Mouse (Mus musculus): ENCODE results near the gene Ripk4.

The Ripk4 gene

DNA sequence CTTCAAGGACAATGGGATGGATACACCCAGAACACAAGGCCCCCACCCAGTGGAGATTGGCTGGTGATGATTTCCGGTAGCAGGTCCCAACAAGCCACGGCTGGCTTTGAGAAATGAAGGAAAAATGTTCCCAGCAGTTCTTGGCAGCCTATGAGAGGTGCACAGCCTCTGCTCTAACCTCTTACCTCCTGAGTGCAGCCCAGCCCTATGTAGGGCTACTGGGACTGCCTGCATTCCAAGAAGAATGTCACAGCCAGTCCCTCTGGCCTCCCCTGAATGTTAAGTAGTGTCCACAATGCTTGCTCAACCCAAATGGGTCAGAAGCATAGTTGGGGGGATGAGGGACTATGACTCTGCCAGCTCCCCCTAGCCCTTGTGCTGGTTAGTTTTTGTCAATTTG is 27.0 kb downstream of the Ripk4 start:
- DNase-seq (ENCODE audit: low read depth in 2 of 2, low spot score in 2 of 2) = no peak

DNA sequence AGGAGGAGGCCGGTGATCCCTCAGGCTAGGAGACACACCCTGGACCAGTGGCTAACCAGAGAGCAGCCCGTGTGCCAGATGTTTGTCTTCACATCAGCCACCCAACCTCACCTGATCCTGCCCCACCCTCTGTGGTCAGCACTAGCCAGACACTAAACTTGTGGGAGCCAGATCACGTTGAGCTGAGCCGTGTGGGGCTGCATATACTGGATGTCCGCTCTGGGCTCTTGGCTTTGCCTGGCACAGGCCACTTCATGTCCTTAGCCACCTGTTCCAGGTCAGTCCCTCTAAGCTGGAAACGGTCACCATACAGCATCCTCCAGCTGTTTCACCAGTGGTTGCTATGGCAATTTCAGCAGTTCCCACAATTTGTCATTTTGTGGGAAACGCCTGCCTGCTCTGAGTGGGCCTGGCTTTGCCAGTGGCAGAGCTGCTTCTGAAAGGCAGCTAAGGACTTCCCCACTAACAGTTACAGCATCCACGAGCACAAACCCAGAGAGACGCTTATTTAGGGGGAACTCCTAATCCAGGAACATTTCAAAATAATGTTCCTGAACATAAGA is 28.7 kb downstream of the Ripk4 start:
- no peak for DNase-seq (ENCODE audit: low read depth in 2 of 2, low spot score in 2 of 2)

DNA sequence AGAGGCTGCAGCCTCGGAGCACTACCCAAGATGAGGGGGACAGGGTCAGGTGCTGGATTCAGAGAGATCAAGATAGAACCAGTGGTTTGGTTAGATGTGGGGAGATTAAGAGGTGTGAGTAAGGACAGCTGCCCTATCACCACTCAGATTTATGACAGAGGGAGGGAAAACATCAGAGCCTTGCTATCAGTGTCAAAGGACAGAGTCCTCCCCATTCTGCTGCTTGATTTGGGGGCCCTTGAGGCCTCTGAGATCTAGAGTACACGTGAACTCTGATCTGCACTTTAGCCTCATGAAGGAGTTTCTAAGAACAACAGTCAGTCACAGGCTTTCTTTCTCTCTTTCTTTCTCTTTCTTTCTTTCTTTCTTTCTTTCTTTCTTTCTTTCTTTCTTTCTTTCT is 30.0 kb downstream of the Ripk4 start:
- no peak for DNase-seq (ENCODE audit: low read depth in 2 of 2, low spot score in 2 of 2)

DNA sequence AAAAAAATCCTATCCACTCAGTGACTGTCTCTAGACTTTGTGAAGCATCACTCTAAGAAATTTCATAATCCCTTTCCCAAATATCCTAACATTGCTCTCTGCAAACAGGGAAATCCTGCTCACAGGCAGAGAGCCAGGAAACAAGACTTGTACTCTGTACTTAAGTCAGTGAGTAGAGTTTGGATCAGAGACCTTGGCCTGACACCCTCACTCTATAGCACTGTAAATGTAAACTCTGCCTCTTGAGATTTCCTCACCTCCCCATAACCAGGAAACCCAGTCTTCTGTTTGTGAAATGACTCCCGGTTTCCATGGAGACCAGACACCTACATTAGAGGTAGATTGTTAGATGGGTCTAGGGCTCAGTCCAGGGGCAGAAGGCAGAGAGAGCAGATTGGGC is 33.3 kb downstream of the Ripk4 start:
- no peak for DNase-seq (ENCODE audit: low read depth in 2 of 2, low spot score in 2 of 2)

DNA sequence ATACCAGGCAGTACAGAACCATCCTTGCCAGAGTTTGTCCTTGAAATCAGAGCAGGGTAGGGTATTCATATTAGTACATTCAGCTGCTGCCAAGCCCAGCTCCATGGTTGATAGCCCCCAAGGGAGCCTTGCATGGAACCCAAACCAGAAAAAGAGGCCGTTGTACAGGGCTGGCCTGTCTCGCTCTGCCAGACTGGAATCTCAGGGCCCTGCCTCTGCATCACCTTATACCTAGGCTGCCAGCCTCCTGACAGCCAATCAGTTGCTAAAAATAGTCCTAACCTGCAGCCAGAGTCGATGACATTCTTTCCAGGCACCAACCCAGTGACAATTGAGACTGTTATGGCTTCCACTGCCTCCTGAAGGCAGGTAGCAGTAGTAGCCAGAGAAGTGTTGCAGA is 37.2 kb downstream of the Ripk4 start:
- DNase-seq (ENCODE audit: low read depth in 2 of 2, low spot score in 2 of 2) = no peak

DNA sequence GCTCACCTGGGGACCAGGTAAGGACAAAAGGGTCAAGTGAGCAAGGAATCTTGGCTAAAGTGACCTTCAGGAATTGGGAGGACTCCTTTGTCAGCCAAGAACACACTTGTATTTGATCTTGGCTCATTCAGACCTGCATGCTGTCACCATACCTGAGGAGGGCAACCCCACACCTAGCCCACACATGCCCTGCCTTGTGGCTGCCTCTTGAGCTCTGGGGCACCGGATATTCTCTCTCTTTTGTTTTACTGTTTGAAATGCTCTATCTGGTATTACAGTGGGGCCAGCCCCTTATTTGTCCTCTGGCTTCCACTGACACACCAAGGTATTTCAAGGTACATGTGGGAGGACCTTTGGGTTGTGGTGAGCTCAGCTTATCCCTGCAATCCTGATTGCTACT is 43.5 kb downstream of the Ripk4 start:
- DNase-seq (ENCODE audit: low read depth in 2 of 2, low spot score in 2 of 2) = no peak

DNA sequence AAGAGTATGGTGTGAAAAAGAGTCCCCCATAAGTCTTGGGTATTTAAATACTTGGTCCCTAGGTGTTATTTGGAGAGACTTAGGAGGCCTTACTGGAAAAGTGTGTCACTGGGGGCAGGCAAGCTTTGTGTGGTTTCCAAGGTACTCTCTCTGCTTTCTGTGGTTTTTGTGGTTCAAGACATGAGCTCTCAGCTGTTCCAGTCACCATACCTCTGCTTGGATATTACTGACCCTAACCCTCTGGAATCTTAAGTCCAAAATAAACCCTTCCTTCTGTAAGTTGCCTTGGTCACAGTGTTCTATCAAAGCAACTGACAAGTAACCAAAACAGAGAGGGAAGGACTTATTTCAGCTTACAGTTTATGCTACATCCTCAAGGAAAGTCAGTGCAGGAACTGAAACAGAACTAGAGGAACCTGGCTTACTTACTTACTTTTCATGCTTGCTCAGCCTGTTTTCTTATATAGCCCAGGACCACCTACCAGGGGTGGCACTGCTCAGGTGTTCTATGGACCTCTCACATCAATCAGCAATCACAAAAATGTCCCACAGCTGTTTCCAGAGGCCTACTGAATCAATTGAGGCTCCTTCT is 44.1 kb downstream of the Ripk4 start:
- no peak for DNase-seq (ENCODE audit: low read depth in 2 of 2, low spot score in 2 of 2)

DNA sequence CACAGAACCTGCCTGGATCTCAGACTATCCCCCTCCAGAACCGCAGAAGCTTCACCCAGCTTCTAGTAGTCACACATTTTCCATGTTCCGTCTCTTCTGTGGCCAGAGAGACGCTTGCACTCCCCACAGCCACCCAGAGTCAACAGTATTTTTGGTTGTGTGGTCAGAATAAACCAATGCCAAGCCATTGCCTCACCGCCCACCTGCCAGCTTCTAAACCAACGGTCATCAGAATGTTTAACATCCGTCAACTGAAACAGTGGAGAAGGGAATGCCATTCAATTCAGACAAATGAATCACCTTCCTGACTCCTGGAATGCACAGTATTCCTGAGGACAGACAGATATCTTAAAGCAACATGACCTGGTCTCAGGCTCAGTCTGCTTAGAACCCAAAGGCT is 47.0 kb downstream of the Ripk4 start:
- no peak for DNase-seq (ENCODE audit: low read depth in 2 of 2, low spot score in 2 of 2)

DNA sequence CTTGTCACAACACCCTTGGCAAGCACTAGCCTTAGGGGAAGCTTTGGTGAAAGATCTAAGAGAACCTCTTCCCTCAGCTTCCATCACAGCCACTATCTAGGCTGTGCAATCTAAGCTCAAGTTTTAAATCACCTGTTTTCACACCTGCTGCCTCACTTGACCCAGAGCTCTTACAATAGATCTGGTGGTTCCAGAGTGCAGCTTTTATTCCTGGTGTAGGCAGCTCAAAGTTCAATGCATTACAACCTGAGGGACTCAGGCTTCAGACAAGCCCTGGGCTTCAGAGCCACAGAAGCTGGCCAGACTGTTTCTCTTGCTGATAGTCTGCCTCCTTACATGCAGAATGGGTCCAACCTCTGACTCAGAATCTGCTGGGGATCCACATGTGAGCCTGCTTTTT is 51.5 kb downstream of the Ripk4 start:
- DNase-seq (ENCODE audit: low read depth in 2 of 2, low spot score in 2 of 2) = no peak

DNA sequence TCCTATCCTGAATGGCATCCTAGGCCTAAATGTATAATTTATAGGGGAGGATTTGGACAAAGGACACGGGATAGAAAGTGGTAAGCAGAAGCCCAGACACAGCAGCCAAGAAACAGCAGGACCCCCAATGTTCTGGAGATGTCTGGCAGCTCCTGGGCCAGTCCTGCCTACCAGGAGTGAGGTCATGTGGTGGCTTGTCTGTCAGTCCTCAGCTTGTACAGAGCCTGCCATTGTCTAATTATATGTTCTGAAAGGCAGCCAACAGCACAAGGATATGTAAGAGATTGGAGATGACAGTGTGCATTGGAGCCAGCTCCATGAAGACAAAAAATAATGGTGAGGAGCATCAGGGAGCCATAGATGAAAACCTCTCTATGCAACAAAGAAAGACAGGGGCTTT is 61.7 kb downstream of the Ripk4 start:
- no peak for DNase-seq (ENCODE audit: low read depth in 2 of 2, low spot score in 2 of 2)

DNA sequence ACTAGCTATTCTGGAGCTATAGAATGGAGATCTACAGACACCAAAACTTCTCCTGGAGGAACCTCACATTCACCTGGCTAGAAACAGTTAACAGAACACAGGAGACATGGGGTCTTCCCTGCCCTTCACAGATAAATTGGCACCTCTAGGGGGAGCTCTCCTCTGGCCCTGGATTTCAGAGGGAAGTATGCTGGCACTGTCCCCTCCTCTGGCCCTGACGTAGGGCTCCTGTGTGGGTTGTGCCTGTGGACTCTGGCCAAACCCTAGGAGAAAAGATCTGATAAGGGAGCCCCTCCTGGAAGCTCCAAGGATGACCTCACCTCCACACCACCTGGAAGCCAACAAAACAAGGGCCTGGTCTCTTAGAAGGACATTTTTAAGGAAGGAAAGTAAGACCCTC is 65.8 kb downstream of the Ripk4 start:
- DNase-seq (ENCODE audit: low read depth in 2 of 2, low spot score in 2 of 2) = no peak

DNA sequence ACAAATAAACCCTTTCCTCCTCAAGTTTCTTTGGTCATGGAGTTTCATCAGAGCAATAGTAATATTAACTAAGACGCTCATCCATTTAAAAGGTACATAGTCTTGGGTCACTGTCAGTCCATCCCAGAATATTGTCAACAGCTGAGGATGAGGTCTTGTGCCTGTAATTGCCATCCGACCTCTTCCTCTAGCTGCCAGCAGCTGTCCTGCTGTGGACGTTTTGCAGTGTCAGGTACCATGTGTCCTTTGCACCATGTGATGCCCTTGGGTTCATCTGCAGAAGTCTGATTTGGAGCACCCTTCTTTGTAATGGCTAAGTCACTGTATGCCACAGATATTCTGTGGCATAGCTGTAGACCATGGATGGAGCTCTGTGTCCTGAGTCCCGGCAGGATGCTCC is 67.9 kb downstream of the Ripk4 start:
- no peak for DNase-seq (ENCODE audit: low read depth in 2 of 2, low spot score in 2 of 2)
